Mouse (Mus musculus): ENCODE measurements around the gene Ogfod1. TPM values are rescaled to one million over a fixed set of nuclear protein-coding genes. Genes with fewer than 3 reads are reported as not detected.

Ogfod1 gene
- polyA plus RNA-seq, 1 experiment from 2014 or later, result 14.0 TPM

DNA sequence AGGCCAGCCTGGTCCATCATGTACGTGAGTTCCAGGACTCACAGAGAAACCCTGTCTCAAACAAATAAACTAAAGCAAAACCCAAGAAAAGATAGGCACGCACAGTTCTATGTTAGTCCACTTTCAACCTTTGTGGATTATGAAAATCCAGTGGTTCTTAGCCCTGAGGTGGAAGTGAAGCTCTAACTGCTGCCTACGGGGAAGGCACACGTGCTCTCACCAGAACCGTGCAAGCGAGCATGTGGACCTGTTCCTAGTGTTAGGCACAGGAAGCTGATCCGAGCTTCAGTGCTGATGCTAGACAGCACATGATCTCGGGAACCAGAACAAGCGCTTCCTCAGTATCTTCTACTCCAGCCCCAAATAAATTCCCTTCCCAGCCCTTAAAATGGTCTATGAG lies 55.9 kb downstream of the Ogfod1 start:
- H3K36me3 ChIP-seq (replicated peaks), result peaks cover 3% of the 10 kb centered on the region; the same call in 1 of the 2 replicates

DNA sequence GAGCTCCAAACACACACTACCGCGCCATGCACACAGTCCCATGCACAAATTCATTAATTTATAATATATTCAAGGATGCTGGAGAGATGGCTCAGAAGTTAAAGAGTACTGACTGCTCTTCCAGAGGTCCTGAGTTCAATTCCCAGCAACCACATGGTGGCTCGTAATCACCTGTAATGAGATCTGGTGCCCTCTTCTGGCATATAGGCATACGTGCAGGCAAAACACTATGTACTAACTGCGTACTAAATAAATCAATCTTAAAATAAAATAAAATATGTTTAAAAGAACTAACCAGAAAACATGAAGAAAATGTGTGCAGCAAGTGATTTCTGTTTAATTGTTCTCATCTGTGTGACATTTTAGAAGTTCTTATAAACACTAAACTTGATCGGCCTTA lies 57.3 kb downstream of the Ogfod1 start:
- no peaks in the 10 kb centered on the region for H3K36me3 ChIP-seq (replicated peaks)
- no peaks in the 10 kb centered on the region for H3K9me3 ChIP-seq
- WGBS, result 81% methylated on average over 6 of the region's 6 CpGs
- H3K27me3 ChIP-seq (replicated peaks; ENCODE audit: low read depth, poor library complexity, severe bottlenecking), result no peaks in the 10 kb centered on the region
- no peak for DNase-seq (ENCODE audit: low spot score)
- no peak overlapping the region for H3K27ac ChIP-seq (replicated peaks)
- peaks cover 13% of the 10 kb centered on the region for H3K4me1 ChIP-seq
- no peak overlapping the region for H3K4me3 ChIP-seq

More for the DNA sequence above, 55.9 kb downstream of the Ogfod1 start:
- Histone ChIP-seq H3K4me1 (peaks cover 6% of the 10 kb centered on the region), H3K9me3 (no peaks in the 10 kb centered on the region), H3K27me3 (replicated peaks; ENCODE audit: low read depth, poor library complexity, severe bottlenecking) (no peaks in the 10 kb centered on the region), H3K4me3 (no peak overlapping the region), H3K27ac (replicated peaks) (no peak overlapping the region)
- WGBS, result 86% methylated on average over 9 of the region's 9 CpGs
- no peak for DNase-seq (ENCODE audit: low spot score)

DNA sequence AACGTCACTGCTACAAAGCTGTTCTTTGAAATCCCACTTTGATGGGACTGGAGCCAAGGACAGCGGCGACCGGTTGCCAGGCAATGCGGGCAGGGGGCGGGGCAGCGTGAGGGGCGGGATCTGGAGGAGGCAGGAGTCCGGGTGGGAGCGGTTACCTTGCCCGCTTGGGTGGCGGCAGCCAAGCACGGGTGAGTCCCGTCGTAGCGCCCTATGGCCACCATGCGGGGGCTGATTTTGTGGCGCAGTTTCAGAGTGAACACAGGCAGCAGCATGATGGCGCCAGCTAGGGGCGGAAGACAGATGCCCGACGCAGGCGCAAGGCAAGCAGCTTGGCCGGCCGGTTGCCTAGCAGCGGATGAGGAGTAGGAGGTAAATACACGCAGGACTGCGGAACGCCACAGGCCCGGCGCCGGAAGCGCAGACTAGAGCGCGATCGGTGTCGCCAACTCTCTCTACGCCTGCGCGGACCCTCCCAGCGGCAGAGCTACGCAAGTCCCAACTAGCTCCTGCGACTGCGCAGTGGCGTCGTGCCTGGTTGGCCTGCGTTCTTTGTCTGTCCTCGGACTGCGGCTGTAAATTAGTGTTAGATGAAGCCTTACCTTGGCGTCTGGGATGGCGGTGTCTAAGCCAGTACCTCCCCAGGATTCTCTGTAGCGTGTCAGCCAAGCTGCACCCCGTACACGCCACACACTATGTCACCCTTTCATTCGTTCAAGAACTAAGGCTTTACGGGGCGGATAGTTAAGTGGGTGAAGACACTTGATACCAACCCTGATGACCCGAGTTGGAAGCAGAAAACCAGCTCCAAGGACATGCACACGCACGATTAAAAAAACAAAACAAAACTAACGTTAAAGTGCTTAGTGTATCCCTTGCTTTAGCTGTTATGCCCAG lies 61.3 kb downstream of the Ogfod1 start, which contains the start of gene Bbs2:
TSS of gene Bbs2 (minus strand) at position 848 of the 894 bp plus-strand sequence.
- DNase-seq (ENCODE audit: low spot score), result peak; percentile 99
- Histone ChIP-seq H3K4me1 (peaks cover 13% of the 10 kb centered on the region), H3K36me3 (replicated peaks) (no peaks in the 10 kb centered on the region), H3K27ac (replicated peaks) (peak within 1 kb of the TSS; percentile 91), H3K27me3 (replicated peaks; ENCODE audit: low read depth, poor library complexity, severe bottlenecking) (peaks cover 3% of the 10 kb centered on the region; the same call in 1 of the 2 replicates), H3K9me3 (no peaks in the 10 kb centered on the region), H3K4me3 (peak within 1 kb of the TSS; percentile 78)
- WGBS, result 1% methylated on average over 61 of the region's 61 CpGs

DNA sequence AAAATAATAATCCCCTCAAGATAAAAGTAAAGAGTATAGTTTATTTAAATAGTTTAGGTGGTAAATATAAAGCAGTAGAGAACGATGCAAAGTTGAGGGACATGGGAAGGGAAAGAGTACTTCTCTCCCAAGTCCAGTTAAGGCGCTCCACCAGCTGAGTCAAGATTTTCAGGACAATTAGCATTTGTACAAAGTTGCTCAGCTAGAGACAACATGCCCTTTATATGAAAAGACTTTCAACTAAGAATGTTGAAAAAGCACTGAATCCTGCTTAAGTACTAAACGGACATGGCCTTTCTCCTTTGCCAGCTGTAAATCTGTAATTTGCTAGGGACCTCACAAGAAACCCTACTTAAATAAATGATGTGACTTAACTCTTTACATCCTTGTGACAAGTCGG lies 62.0 kb downstream of the Ogfod1 start:
- H3K4me1 ChIP-seq, result peaks cover 13% of the 10 kb centered on the region
- H3K4me3 ChIP-seq, result peak overlapping the region; percentile 78
- no peak for DNase-seq (ENCODE audit: low spot score)
- H3K9me3 ChIP-seq, result no peaks in the 10 kb centered on the region
- WGBS, result 48% methylated on average over 4 of the region's 4 CpGs
- H3K27me3 ChIP-seq (replicated peaks; ENCODE audit: low read depth, poor library complexity, severe bottlenecking), result peaks cover 3% of the 10 kb centered on the region; the same call in 1 of the 2 replicates
- H3K36me3 ChIP-seq (replicated peaks), result no peaks in the 10 kb centered on the region
- H3K27ac ChIP-seq (replicated peaks), result peak overlapping the region; percentile 91

DNA sequence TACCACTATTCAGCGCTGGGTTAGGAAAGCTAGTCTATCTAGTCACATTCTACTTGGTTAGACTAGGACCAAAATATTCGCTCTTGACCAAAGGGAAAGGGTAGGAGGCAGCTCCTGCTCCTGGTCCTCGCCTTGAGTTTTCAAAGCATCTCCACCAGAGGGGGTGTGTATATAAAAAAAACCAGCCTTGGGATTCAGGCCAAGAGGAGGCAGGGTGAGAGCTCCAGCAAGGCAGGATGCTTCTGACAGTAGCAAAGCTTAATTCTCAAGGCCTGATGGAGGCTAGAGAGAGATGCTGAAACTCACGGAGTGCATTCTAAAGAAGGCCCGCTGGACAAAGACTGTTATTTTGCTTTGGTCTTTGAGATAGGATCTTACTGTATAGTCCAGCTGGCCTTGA lies 67.1 kb downstream of the Ogfod1 start:
- 48% methylated on average over 5 of the region's 5 CpGs for WGBS
- no peak overlapping the region for H3K27ac ChIP-seq (replicated peaks)
- peaks cover 3% of the 10 kb centered on the region; the same call in 1 of the 2 replicates for H3K27me3 ChIP-seq (replicated peaks; ENCODE audit: low read depth, poor library complexity, severe bottlenecking)
- H3K36me3 ChIP-seq (replicated peaks), result no peaks in the 10 kb centered on the region
- DNase-seq (ENCODE audit: low spot score), result no peak
- no peak overlapping the region for H3K4me3 ChIP-seq
- H3K4me1 ChIP-seq, result peaks cover under 1% of the 10 kb centered on the region; the same call in 1 of the 2 replicates
- H3K9me3 ChIP-seq, result no peaks in the 10 kb centered on the region

DNA sequence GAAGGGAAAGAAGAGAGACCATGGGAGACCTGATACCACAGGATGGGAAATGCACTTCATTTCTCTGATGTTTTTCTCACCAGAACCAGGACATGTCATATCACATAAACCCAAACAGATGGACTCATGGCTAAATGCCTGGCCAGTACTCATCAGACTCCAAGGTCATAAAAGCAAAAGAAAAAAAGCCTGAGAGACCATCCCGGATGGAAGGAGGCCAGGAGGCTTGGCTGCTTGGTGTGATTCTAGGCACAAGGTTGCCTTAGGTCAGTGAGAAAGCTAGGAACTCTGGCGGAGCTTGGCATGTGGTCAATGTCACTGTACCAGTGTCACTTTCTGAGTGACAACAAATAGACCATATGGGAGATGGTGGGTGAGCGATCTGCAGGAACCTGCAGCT lies 70.9 kb downstream of the Ogfod1 start:
- Histone ChIP-seq H3K4me3 (no peak overlapping the region), H3K36me3 (replicated peaks) (no peaks in the 10 kb centered on the region), H3K9me3 (no peaks in the 10 kb centered on the region), H3K27ac (replicated peaks) (no peak overlapping the region), H3K4me1 (no peaks in the 10 kb centered on the region), H3K27me3 (replicated peaks; ENCODE audit: low read depth, poor library complexity, severe bottlenecking) (no peaks in the 10 kb centered on the region)
- no peak for DNase-seq (ENCODE audit: low spot score)
- 83% methylated on average over 3 of the region's 3 CpGs for WGBS

DNA sequence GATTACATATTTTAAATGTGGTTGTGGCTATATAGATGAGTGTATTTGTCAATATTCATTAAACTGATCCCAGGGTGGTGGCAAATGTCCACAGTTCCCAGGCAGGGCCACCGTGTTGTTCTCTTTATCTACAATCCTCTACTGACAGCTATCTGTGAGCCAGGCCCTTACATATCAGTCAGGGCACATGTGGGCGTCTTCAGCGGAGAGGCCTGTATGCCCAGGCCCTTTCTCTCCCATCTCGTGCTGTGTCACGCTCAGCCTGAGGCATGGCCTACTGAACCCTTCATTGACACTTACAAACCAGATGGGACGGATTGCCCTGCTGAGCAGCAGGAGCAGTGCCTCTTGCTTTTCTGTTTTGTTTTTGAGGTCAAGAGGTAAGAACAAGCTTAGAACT lies 72.4 kb downstream of the Ogfod1 start:
- H3K36me3 ChIP-seq (replicated peaks), result no peaks in the 10 kb centered on the region
- H3K9me3 ChIP-seq, result no peaks in the 10 kb centered on the region
- DNase-seq (ENCODE audit: low spot score), result no peak
- no peaks in the 10 kb centered on the region for H3K27me3 ChIP-seq (replicated peaks; ENCODE audit: low read depth, poor library complexity, severe bottlenecking)
- 0 out of 2 replicates have a peak, but pooled peaks cover 4% of the 10 kb centered on the region for H3K4me1 ChIP-seq
- 69% methylated on average over 6 of the region's 6 CpGs for WGBS
- H3K27ac ChIP-seq (replicated peaks), result no peak overlapping the region
- no peak overlapping the region for H3K4me3 ChIP-seq

DNA sequence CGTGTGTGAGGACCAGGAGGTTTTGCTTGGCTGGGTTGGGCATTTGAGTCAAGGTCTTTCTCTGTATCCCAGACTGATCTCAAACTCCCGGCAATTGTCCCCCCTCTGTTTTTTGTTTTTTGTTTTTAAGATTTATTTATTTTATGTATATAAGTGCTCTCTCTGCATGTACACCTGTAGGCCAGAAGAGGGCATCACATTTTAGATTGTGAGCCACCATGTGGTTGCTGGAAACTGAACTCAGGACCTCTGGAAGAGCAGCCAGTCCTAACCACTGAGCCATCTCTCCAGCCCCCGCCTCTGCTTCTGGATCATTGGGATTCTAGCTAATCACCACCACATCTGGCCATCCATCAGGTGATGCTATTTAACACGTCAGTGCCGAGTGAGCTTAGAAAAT lies 72.8 kb downstream of the Ogfod1 start:
- Histone ChIP-seq H3K27me3 (replicated peaks; ENCODE audit: low read depth, poor library complexity, severe bottlenecking) (no peaks in the 10 kb centered on the region), H3K27ac (replicated peaks) (no peak overlapping the region), H3K9me3 (no peaks in the 10 kb centered on the region), H3K36me3 (replicated peaks) (no peaks in the 10 kb centered on the region), H3K4me1 (0 out of 2 replicates have a peak, but pooled peaks cover 4% of the 10 kb centered on the region), H3K4me3 (no peak overlapping the region)
- DNase-seq (ENCODE audit: low spot score), result no peak
- WGBS, result 78% methylated on average over 5 of the region's 5 CpGs

DNA sequence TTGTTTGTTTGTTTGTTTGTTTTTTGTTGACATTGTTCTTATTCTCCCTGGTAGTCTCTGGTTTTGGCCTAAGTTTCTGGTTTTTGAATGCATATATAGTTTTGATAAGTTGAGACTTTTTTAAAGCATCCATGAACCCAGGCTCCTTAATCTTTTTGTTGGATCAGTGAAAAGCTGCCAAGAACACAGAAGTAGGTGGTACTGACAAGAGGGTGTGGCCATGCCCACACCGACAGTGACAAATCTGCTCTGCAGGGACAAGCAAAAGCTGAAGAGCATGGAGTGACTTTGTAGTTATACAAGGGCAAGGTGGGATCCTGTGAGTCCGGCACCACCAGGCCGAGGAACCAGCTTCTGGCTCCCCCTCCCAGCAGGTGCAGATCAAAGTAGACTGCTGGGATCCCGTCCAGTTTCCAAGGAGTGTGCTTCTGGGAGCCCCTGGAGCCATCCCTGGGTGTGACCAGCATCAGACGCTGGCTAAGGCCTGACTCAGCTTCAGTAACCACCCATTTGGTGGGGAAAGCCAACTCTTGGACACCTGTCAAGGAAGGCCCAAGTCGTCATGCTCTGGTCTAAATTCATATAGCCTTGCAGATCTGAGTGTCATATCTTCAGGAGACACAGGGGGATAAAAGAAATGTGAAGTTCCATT lies 73.7 kb downstream of the Ogfod1 start:
- Histone ChIP-seq H3K27me3 (replicated peaks; ENCODE audit: low read depth, poor library complexity, severe bottlenecking) (no peaks in the 10 kb centered on the region), H3K4me3 (no peak overlapping the region), H3K9me3 (no peaks in the 10 kb centered on the region), H3K4me1 (0 out of 2 replicates have a peak, but pooled peaks cover 4% of the 10 kb centered on the region), H3K36me3 (replicated peaks) (no peaks in the 10 kb centered on the region), H3K27ac (replicated peaks) (no peak overlapping the region)
- WGBS, result 78% methylated on average over 6 of the region's 6 CpGs
- no peak for DNase-seq (ENCODE audit: low spot score)

DNA sequence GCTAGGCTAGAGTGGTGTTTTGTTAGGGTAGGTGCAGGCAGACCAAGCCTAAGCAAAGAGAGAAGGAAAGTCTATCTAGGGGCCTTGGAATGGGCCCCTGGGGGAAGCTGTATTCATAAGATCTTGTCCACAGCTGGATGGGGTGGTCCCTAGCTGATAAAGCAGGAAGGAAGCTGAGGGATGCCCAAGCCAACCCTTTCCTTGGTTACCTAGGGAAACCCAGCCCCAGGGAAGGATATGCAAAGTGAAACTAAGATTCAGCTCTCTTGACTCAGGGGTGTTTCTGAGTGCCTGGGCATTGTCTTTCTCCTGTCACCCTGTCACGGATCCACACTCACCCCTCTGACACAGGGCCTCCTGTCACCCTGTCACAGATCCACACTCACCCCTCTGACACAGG lies 76.4 kb downstream of the Ogfod1 start:
- Histone ChIP-seq H3K4me3 (no peak overlapping the region), H3K4me1 (peaks cover 8% of the 10 kb centered on the region), H3K27ac (replicated peaks) (no peak overlapping the region), H3K36me3 (replicated peaks) (no peaks in the 10 kb centered on the region), H3K27me3 (replicated peaks; ENCODE audit: low read depth, poor library complexity, severe bottlenecking) (no peaks in the 10 kb centered on the region), H3K9me3 (no peaks in the 10 kb centered on the region)
- 61% methylated on average over 1 of the region's 1 CpGs for WGBS
- DNase-seq (ENCODE audit: low spot score), result no peak

DNA sequence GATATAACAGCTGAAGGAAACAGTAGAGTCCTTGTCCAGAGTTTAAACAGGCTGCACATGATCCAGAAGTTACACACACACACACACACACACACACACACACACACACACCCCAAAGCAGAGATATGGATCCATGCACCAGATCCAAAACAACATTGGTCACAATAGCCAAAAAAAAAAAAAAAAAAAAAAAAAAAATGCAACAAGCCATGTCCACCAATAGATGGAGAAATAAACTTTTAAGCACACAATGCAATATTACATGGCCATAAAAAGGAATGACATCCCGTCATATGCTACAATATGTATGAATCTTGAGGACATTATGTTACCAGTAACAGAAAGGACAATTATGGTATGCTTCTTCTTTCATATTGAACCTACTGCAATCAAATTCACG lies 77.0 kb downstream of the Ogfod1 start:
- no peak for DNase-seq (ENCODE audit: low spot score)
- no peaks in the 10 kb centered on the region for H3K9me3 ChIP-seq
- H3K27ac ChIP-seq (replicated peaks), result no peak overlapping the region
- H3K4me3 ChIP-seq, result no peak overlapping the region
- H3K27me3 ChIP-seq (replicated peaks; ENCODE audit: low read depth, poor library complexity, severe bottlenecking), result no peaks in the 10 kb centered on the region
- WGBS, result 84% methylated on average over 2 of the region's 2 CpGs
- peaks cover 13% of the 10 kb centered on the region for H3K4me1 ChIP-seq
- H3K36me3 ChIP-seq (replicated peaks), result no peaks in the 10 kb centered on the region

Data from embryonic facial prominence, embryonic 10.5 days (tissue).